8 mouse cellular contexts compared by ENCODE assay signal in the genomic region with DNA sequence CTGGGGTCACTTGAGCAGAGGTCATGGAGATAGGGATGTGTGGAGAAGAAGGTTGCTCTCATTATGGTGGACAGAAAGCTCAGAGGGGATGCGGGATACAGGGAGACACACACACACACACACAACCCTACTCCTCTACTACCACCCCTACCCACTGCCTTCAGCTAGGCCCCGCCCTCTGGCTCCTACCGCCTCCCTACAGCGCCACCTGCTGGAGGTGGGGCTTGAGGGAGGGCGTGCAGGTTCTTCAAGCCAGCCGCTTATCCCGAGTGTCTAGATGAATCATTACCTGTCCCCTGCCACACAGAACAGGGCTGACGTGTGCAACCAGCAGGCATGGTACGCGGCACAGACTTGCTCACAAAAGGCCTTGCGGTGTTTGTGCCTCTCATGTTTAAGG. TPM values are rescaled to one million over a fixed set of nuclear protein-coding genes. Genes with fewer than 3 reads are reported as not detected.
A peak's percentile ranks its signal among the peaks of the same experiment; 100 is the strongest.
DNase-seq lines count a peak whose midpoint lies in the region; ATAC-seq and TF ChIP-seq lines count a peak whose summit lies in the region.

No protein-coding gene starts in this region.

- no peak for TF ChIP-seq EP300 in ES-Bruce4 (IDR thresholded peaks at IDR 0.05; ENCODE audit: insufficient read depth, low read depth, low read length)

- no peak overlapping the region for H3K27ac ChIP-seq in ES-Bruce4 (ENCODE audit: insufficient read depth, low read length)
- no peak overlapping the region for H3K27ac ChIP-seq in heart, embryonic 14.5 days (replicated peaks in 1 of 2; ENCODE audit: control insufficient read depth in 1 of 2, insufficient read depth in 1 of 2, low read depth in 2 of 2, low read length in 2 of 2)
- no peak overlapping the region for H3K27ac ChIP-seq in small intestine, adult 2 months (ENCODE audit: insufficient read depth, low read depth, low read length)

- no peaks in the 10 kb centered on the region for H3K9me3 ChIP-seq in ES-Bruce4 (replicated peaks; ENCODE audit: control insufficient read depth, insufficient read depth, low read length, poor library complexity, severe bottlenecking)
- H3K9me3 ChIP-seq in heart, embryonic 14.5 days (ENCODE audit: control insufficient read depth, low read length): 0 out of 2 replicates have a peak, but pooled peaks cover 5% of the 10 kb centered on the region

- H3K27me3 ChIP-seq in ES-Bruce4 (ENCODE audit: control insufficient read depth, insufficient read depth, low read length, poor library complexity, severe bottlenecking): no peaks in the 10 kb centered on the region
- H3K27me3 ChIP-seq in heart, embryonic 14.5 days (ENCODE audit: control insufficient read depth, insufficient read depth, low read length): 0 out of 2 replicates have a peak, but pooled peaks cover 3% of the 10 kb centered on the region
- no peaks in the 10 kb centered on the region for H3K27me3 ChIP-seq in small intestine, adult 2 months (ENCODE audit: control insufficient read depth, insufficient read depth, low read length)

- no peak for TF ChIP-seq POLR2A in ES-Bruce4 (IDR thresholded peaks at IDR 0.05; ENCODE audit: insufficient read depth, low read length)
- no peak for TF ChIP-seq POLR2A in small intestine, adult 2 months (IDR thresholded peaks at IDR 0.05; ENCODE audit: low read depth, low read length)

- H3K36me3 ChIP-seq in ES-Bruce4 (ENCODE audit: control insufficient read depth, insufficient read depth, low read length, poor library complexity, severe bottlenecking): no peaks in the 10 kb centered on the region
- no peaks in the 10 kb centered on the region for H3K36me3 ChIP-seq in heart, embryonic 14.5 days (ENCODE audit: control insufficient read depth, insufficient read depth, low read length)
- H3K36me3 ChIP-seq in small intestine, adult 2 months (ENCODE audit: control insufficient read depth, insufficient read depth, low read length): no peaks in the 10 kb centered on the region

- H3K4me1 ChIP-seq in ES-Bruce4 (ENCODE audit: control insufficient read depth, insufficient read depth, low read length): peaks cover 4% of the 10 kb centered on the region
- H3K4me1 ChIP-seq in heart, embryonic 14.5 days (ENCODE audit: control insufficient read depth in 2 of 2, insufficient read depth in 2 of 2, low read length in 2 of 2): peaks cover 4 to 9% of the 10 kb centered on the region in 2 experiments; a peak in 3 of 4 replicates
- H3K4me1 ChIP-seq in small intestine, adult 2 months (ENCODE audit: control insufficient read depth, insufficient read depth, insufficient read length, low read length): peaks cover 5% of the 10 kb centered on the region

- no peak overlapping the region for H3K4me2 ChIP-seq in heart, embryonic 14.5 days (ENCODE audit: low read length)

- DNase-seq in adrenal gland, adult 8-10 months: peak; percentile 85
- DNase-seq in embryo, embryonic 11.5 days (ENCODE audit: low read depth, low spot score): peak; percentile 54
- DNase-seq in layer of hippocampus, postnatal 10 days (ENCODE audit: low spot score in 2 of 2): peak; percentile 76 to 81
- DNase-seq in lung, postnatal 36 days: peak; percentile 92
- peak; percentile 73 to 90 for DNase-seq in urinary bladder, postnatal 4 days (ENCODE audit: low spot score in 2 of 2)

- H3K4me3 ChIP-seq in ES-Bruce4 (ENCODE audit: low read depth, low read length): no peak overlapping the region
- no peak overlapping the region for H3K4me3 ChIP-seq in heart, embryonic 14.5 days (ENCODE audit: control insufficient read depth in 1 of 2, insufficient read depth in 1 of 2, low read depth in 1 of 2, low read length in 2 of 2)
- H3K4me3 ChIP-seq in small intestine, adult 2 months (ENCODE audit: low read depth, low read length): no peak overlapping the region

- WGBS in heart, embryonic 14.5 days: 46% methylated on average over 11 of the region's 11 CpGs
- WGBS in small intestine, adult 2 months: 26% methylated on average over 11 of the region's 11 CpGs

- peak; percentile 91 for TF ChIP-seq CTCF in ES-Bruce4 (IDR thresholded peaks at IDR 0.05; ENCODE audit: low read depth, low read length)
- peak; percentile 71 for TF ChIP-seq CTCF in small intestine, adult 2 months (IDR thresholded peaks at IDR 0.05; ENCODE audit: extremely low read depth, insufficient read length, insufficient replicate concordance, low read depth, low read length)

- no peak overlapping the region for H3K9ac ChIP-seq in ES-Bruce4 (ENCODE audit: low read depth, poor library complexity, severe bottlenecking)
- no peak overlapping the region for H3K9ac ChIP-seq in heart, embryonic 14.5 days (ENCODE audit: low read length)

- peak; percentile 18; the same call in 1 of the 2 replicates for ATAC-seq in heart, embryonic 14.5 days (ENCODE audit: insufficient number of reproducible peaks, insufficient read depth, low FRiP score, low read depth)

RNA-seq across cellular contexts. Expression of a gene that starts 10.6 kb away (rescaled TPM):
- 57.5 and 62.9 TPM in 2 replicates for polyA plus RNA-seq in ES-Bruce4 (2011; ENCODE audit: insufficient read depth, insufficient read length, low read depth, missing spikeins)
- 100 to 1,000 TPM; 188 to 380 (median 257) TPM for total RNA-seq in adrenal gland, adult 8-10 months (2022)
- 16.2 and 17.6 TPM in 2 replicates for polyA plus RNA-seq in heart, embryonic 14.5 days (2014; fragmentation: Nextera tagmentation; extraction: Ambion mirVana)
- total RNA-seq in layer of hippocampus, postnatal 10 days (2021): 100 to 1,000 TPM; 171 to 187 TPM
- polyA plus RNA-seq in small intestine, adult 2 months (2012; rRNA removed): 43.2 and 49.9 TPM in 2 replicates
